Mouse (Mus musculus): Measurements from ENCODE around the gene Dnajc11.

DNA sequence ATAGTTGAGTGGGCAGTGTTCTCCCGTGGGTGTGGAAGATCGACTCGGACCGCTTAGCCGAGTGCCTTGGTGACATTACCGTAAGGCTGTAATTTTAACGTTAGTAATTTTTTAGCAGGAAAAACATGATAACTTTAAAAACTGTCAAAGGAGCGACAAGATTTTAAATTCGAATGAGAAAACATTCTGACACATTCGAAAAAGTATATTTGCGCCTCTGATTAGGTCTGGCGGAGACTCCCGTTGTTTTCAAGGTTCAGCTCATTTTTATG, 63.4 kb downstream of the Dnajc11 start:
- TF ChIP-seq GATA1 (IDR thresholded peaks at IDR 0.05; ENCODE audit: borderline replicate concordance, low read length) = no peak
- TF ChIP-seq FLI1 (IDR thresholded peaks at IDR 0.05; ENCODE audit: low read length) = no peak

Data from megakaryocyte, embryonic 14.5 days (primary cell).